Mouse (Mus musculus) lung, postnatal 0 days (tissue): ENCODE results near the gene Atp6v0e2.

ENCODE experiments used
- CTCF ChIP-seq: IDR thresholded peaks from 2 replicates; pipeline ENCODE4 v1.5.1; 2016; ENCODE audit warnings: antibody characterized with exemption, mild to moderate bottlenecking
- EP300 ChIP-seq: IDR thresholded peaks from 2 replicates; pipeline ENCODE4 v1.6.1; 2016; ENCODE audit warnings: antibody characterized with exemption, mild to moderate bottlenecking, control low read depth

- TF ChIP-seq CTCF (no peak), EP300 (no peak)
Measured at GRCm38 (mm10) chr6:48555956-48556355, 18.5 kb downstream of the Atp6v0e2 start.
